In the genomic region with DNA sequence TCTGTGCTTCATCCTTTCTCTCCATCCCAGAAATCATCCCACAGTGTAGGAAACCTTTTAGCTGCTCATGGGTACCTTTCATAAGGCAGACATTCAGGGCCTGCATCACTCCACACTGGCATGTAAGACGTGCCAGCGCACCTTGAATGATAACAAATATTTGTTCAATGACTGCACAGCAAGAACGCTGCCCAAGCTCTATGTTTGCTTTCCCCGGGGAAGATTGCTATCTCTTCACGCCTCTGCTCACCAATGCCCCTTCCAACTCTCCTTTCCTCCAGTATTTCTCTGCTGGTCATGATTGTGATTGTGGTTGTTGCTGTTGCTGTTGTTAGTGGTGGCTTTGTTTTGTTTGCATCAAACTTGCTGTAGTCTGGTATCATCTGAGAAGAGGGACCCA, we compare ENCODE assay signal across 18 mouse cellular contexts. TPM values are rescaled to one million over a fixed set of nuclear protein-coding genes. Genes with fewer than 3 reads are reported as not detected.
DNase-seq lines count a peak whose midpoint lies in the region; ATAC-seq and TF ChIP-seq lines count a peak whose summit lies in the region.
"Had no signal": no experiment of that assay in that cellular context is flagged by ENCODE, and none has a peak within 500 bp of the region (broad histone marks: within the 10 kb centered on the region; RNA-seq: fewer than 3 reads in every experiment).

No protein-coding gene starts in this region.

- peak overlapping the region; percentile 33; the same call in 1 of the 2 replicates for H3K27ac ChIP-seq in kidney, embryonic 15.5 days
- no peak overlapping the region for H3K27ac ChIP-seq in thymus, adult 2 months (ENCODE audit: control insufficient read depth, insufficient read depth, low read length)
- H3K27ac ChIP-seq: embryonic facial prominence, embryonic 12.5 days; forebrain, embryonic 15.5 days; heart, embryonic 10.5 days had no signal

- no peak overlapping the region for H3K4me2 ChIP-seq in kidney, embryonic 15.5 days
- H3K4me2 ChIP-seq: embryonic facial prominence, embryonic 12.5 days; forebrain, embryonic 15.5 days had no signal

- 0 out of 2 replicates have a peak, but pooled peaks cover 9% of the 10 kb centered on the region for H3K4me1 ChIP-seq in kidney, embryonic 15.5 days
- H3K4me1 ChIP-seq in thymus, adult 2 months (replicated peaks; ENCODE audit: control insufficient read depth, insufficient read depth, low read length) = no peaks in the 10 kb centered on the region
- H3K4me1 ChIP-seq: heart, embryonic 10.5 days had no signal

- no peak overlapping the region for H3K9ac ChIP-seq in kidney, embryonic 15.5 days
- H3K9ac ChIP-seq: embryonic facial prominence, embryonic 12.5 days; forebrain, embryonic 15.5 days had no signal

- TF ChIP-seq CTCF in thymus, adult 2 months (IDR thresholded peaks at IDR 0.05; ENCODE audit: borderline replicate concordance, control insufficient read depth, extremely low read depth, insufficient read depth, low read length, poor library complexity) = no peak

- no peak for ATAC-seq in kidney, embryonic 15.5 days (replicated peaks; ENCODE audit: low FRiP score)
- ATAC-seq: forebrain, embryonic 15.5 days had no signal

- WGBS in kidney, embryonic 15.5 days = 66% methylated on average over 5 of the region's 5 CpGs
- 97% methylated on average over 5 of the region's 5 CpGs for WGBS in thymus, adult 2 months

- no peaks in the 10 kb centered on the region for H3K36me3 ChIP-seq in kidney, embryonic 15.5 days
- no peaks in the 10 kb centered on the region for H3K36me3 ChIP-seq in thymus, adult 2 months (ENCODE audit: control insufficient read depth, insufficient read depth, low read length)
- H3K36me3 ChIP-seq: embryonic facial prominence, embryonic 12.5 days; forebrain, embryonic 15.5 days; heart, embryonic 10.5 days had no signal

- no peaks in the 10 kb centered on the region for H3K27me3 ChIP-seq in kidney, embryonic 15.5 days
- H3K27me3 ChIP-seq in thymus, adult 2 months (ENCODE audit: control insufficient read depth, insufficient read depth, low read length) = no peaks in the 10 kb centered on the region
- H3K27me3 ChIP-seq: forebrain, embryonic 15.5 days had no signal

- H3K9me3 ChIP-seq in kidney, embryonic 15.5 days (replicated peaks) = no peaks in the 10 kb centered on the region
- H3K9me3 ChIP-seq: embryonic facial prominence, embryonic 12.5 days; forebrain, embryonic 15.5 days; heart, embryonic 10.5 days had no signal

- TF ChIP-seq POLR2A in thymus, adult 2 months (IDR thresholded peaks at IDR 0.05; ENCODE audit: control insufficient read depth, extremely low read depth, insufficient read depth, low read length, poor library complexity) = no peak

- no peak for DNase-seq in kidney, adult 9 months
- peak; percentile 19 for DNase-seq in lung, postnatal 36 days
- DNase-seq in lung, postnatal 14 days = no peak
- peak; percentile 49 to 55 for DNase-seq in urinary bladder, postnatal 36 days (ENCODE audit: low spot score in 2 of 2)
- DNase-seq in urinary bladder, adult 2 months (ENCODE audit: low spot score) = no peak
- DNase-seq in thymus, adult 2 months = no peak
- DNase-seq: adrenal gland, postnatal 10 days; cerebellum, adult 11 months; cerebellum, adult 9-10 months; cerebellum, postnatal 25 days; gastrocnemius, postnatal 36 days; heart, adult 18-20 months; heart, postnatal 10 days; heart, postnatal 4 days had no signal

- H3K4me3 ChIP-seq in kidney, embryonic 15.5 days (replicated peaks) = no peak overlapping the region
- H3K4me3 ChIP-seq in thymus, adult 2 months (ENCODE audit: control insufficient read depth, insufficient read depth, low read length) = no peak overlapping the region
- H3K4me3 ChIP-seq: embryonic facial prominence, embryonic 12.5 days; forebrain, embryonic 15.5 days; heart, embryonic 10.5 days had no signal

RNA-seq across cellular contexts. Expression of gene Galnt2, which starts 28.3 kb away (rescaled TPM):
- 47.6 and 49.0 TPM in 2 replicates for polyA plus RNA-seq in kidney, embryonic 15.5 days (2015; fragmentation: Nextera tagmentation; extraction: Ambion mirVana)
- 57.3 and 74.4 TPM in 2 replicates for polyA plus RNA-seq in urinary bladder, adult 2 months (2012; rRNA removed)
- polyA plus RNA-seq in thymus, adult 2 months (2012; rRNA removed) = 22.2 and 29.0 TPM in 2 replicates

Comparison
In these comparisons a context has a peak if more than half of its experiments do, and no peak if none do; other contexts are left out.
1. DNase-seq: peak in lung, postnatal 36 days (single experiment) and urinary bladder, postnatal 36 days (2 of 2); none in kidney, adult 9 months (single experiment), lung, postnatal 14 days (single experiment), urinary bladder, adult 2 months (single experiment) and thymus, adult 2 months (single experiment).